Mouse (Mus musculus): ENCODE data around the gene Ankrd6. TPM values are rescaled to one million over a fixed set of nuclear protein-coding genes. Genes with fewer than 3 reads are reported as not detected.
A peak's percentile ranks its signal among the peaks of the same experiment; 100 is the strongest.

Gene Ankrd6
- polyA plus RNA-seq, 1 experiment from 2014 or later = 8.3 TPM

DNA sequence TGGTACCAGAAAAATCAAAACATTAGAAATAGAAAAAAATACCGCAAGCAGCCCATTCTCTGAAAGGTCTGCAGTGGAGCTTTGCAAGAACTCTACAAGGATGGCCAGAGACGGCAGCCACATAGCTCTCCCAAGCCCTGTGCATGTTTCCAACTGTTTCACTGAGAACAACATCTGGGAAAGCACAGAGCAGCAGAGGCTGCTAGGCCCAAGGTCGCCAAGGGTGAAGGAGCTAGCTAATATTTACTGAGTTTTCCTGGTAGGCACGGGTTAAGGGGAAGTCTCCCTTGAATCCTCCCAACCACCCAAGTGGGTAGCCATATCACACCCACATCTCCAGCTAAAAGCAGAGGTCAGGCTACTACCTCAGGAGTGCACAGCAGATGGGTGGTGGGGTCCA, 69.6 kb downstream of the Ankrd6 start:
- Histone ChIP-seq H3K36me3 (peaks cover 4% of the 10 kb centered on the region; the same call in 1 of the 2 replicates), H3K4me3 (no peak overlapping the region), H3K9me3 (no peaks in the 10 kb centered on the region), H3K27ac (no peak overlapping the region), H3K27me3 (ENCODE audit: insufficient read depth, poor library complexity, severe bottlenecking) (no peaks in the 10 kb centered on the region), H3K4me1 (peaks cover 9% of the 10 kb centered on the region; the same call in 1 of the 2 replicates)
- no peak for DNase-seq (ENCODE audit: low spot score)
- 70% methylated on average over 4 of the region's 4 CpGs for WGBS

DNA sequence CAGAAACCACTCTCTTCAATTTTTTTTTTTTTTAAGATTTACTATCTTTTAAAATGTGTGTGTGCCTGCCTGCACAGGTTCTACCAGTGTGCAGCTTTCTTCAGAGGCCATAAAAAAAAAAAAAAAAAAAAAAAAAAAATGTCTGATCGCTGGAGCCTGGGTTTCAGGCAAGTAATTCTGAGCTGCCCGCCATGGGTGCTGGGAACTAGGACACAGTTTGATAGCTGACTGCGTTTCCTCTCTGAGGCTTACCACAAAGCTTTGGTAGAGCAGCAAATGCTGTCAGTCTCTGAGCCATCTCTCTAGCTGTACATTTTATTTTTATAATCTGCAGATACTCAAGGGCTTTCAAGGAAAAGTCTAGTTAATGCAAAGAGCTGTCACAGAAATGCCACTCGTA, 76.0 kb downstream of the Ankrd6 start:
- no peaks in the 10 kb centered on the region for H3K36me3 ChIP-seq
- H3K27me3 ChIP-seq (ENCODE audit: insufficient read depth, poor library complexity, severe bottlenecking) = no peaks in the 10 kb centered on the region
- WGBS = 76% methylated on average over 4 of the region's 4 CpGs
- DNase-seq (ENCODE audit: low spot score) = no peak
- no peaks in the 10 kb centered on the region for H3K9me3 ChIP-seq
- H3K4me1 ChIP-seq = peaks cover 19% of the 10 kb centered on the region
- H3K27ac ChIP-seq = no peak overlapping the region
- no peak overlapping the region for H3K4me3 ChIP-seq

- Histone ChIP-seq H3K27me3 (ENCODE audit: insufficient read depth, poor library complexity, severe bottlenecking) (no peaks in the 10 kb centered on the region), H3K4me3 (no peak overlapping the region), H3K4me1 (peaks cover 26% of the 10 kb centered on the region), H3K36me3 (no peaks in the 10 kb centered on the region), H3K27ac (no peak overlapping the region), H3K9me3 (no peaks in the 10 kb centered on the region)
- WGBS = 77% methylated on average over 8 of the region's 8 CpGs
- no peak for DNase-seq (ENCODE audit: low spot score)
Measured at GRCm38 (mm10) chr4:32872189-32872749, 78.4 kb downstream of the Ankrd6 start.

DNA sequence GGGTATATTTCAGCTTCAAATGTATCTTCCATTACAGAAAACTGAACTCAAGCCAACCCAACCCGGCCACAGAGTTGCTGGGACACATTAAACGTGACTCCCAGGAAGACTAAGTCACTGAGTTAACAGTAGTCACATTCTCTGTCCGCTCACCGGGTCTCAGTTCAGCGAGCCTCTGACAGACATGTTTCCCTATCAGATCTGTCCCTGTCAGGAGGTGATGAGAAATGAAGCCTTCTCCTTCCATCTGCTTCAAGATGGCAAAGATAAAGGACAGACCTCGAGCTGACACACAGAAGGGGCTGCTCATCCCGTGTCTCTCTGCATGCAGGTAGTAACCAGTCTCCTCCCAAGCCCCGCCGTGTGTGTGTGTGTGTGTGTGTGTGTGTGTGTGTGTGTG, 81.3 kb downstream of the Ankrd6 start:
- no peak overlapping the region for H3K27ac ChIP-seq
- no peak for DNase-seq (ENCODE audit: low spot score)
- H3K36me3 ChIP-seq = no peaks in the 10 kb centered on the region
- H3K4me1 ChIP-seq = peaks cover 31% of the 10 kb centered on the region
- H3K4me3 ChIP-seq = no peak overlapping the region
- WGBS = 33% methylated on average over 9 of the region's 9 CpGs
- H3K9me3 ChIP-seq = no peaks in the 10 kb centered on the region
- H3K27me3 ChIP-seq (ENCODE audit: insufficient read depth, poor library complexity, severe bottlenecking) = peaks cover 5% of the 10 kb centered on the region; the same call in 1 of the 2 replicates

- H3K27me3 ChIP-seq (ENCODE audit: insufficient read depth, poor library complexity, severe bottlenecking) = peaks cover 7% of the 10 kb centered on the region; the same call in 1 of the 2 replicates
- 10% methylated on average over 8 of the region's 8 CpGs for WGBS
Measured at GRCm38 (mm10) chr4:32868858-32869257, 81.8 kb downstream of the Ankrd6 start.

DNA sequence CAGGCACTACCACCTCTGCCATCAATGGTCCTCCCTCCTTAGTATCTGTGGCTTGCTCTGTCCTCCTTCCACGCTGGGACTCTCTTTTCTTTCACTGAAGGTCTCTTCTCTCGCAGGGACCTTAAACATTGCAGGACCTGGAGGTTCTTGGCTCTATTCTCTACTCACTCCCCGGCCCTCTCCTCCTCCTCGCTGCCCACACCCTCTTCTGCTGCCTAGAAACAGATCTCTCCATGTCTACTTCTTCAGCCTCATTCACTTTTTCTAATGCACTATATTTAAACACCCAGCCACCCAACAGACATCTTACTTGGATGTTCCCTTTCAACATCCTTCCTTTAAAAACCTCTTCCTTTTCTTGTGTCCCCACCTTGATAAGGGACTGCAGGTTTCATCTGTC, 82.2 kb downstream of the Ankrd6 start:
- WGBS = 60% methylated on average over 4 of the region's 4 CpGs

More at GRCm38 (mm10) chr4:32868858-32869257, 81.8 kb downstream of the Ankrd6 start:
- H3K36me3 ChIP-seq = no peaks in the 10 kb centered on the region
- H3K27ac ChIP-seq = no peak overlapping the region
- peak overlapping the region; percentile 31; the same call in 1 of the 2 replicates for H3K4me3 ChIP-seq
- no peaks in the 10 kb centered on the region for H3K9me3 ChIP-seq
- DNase-seq (ENCODE audit: low spot score) = no peak
- H3K4me1 ChIP-seq = peaks cover 36% of the 10 kb centered on the region

GRCm38 (mm10) chr4:32867460-32867859, 83.2 kb downstream of the Ankrd6 start:
- WGBS = 80% methylated on average over 6 of the region's 6 CpGs
- Histone ChIP-seq H3K27ac (no peak overlapping the region), H3K9me3 (no peaks in the 10 kb centered on the region), H3K27me3 (ENCODE audit: insufficient read depth, poor library complexity, severe bottlenecking) (peaks cover 7% of the 10 kb centered on the region; the same call in 1 of the 2 replicates), H3K4me3 (no peak overlapping the region), H3K36me3 (no peaks in the 10 kb centered on the region), H3K4me1 (peaks cover 46% of the 10 kb centered on the region)
- DNase-seq (ENCODE audit: low spot score) = no peak

More for the DNA sequence above, 82.2 kb downstream of the Ankrd6 start:
- Histone ChIP-seq H3K27ac (no peak overlapping the region), H3K27me3 (ENCODE audit: insufficient read depth, poor library complexity, severe bottlenecking) (peaks cover 7% of the 10 kb centered on the region; the same call in 1 of the 2 replicates), H3K36me3 (no peaks in the 10 kb centered on the region), H3K9me3 (no peaks in the 10 kb centered on the region), H3K4me1 (peaks cover 40% of the 10 kb centered on the region), H3K4me3 (peak overlapping the region; percentile 31; the same call in 1 of the 2 replicates)
- no peak for DNase-seq (ENCODE audit: low spot score)

DNA sequence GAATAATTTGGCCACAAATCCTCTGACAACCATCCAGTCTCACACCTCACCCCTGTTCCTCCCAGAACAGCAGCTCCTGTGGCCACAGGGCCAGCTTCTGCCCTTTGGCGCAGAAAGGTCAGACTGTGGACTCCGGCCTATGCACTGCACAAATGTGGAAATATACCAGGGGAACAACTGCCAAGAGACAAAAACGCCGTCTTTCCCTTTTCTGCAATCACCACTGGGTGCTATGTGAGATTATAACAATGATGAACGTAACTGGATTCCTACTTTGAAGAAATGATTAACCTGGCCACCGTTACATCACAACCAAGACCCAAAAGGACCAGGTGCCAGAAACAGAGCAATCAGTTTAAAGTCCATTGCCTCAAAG, 85.8 kb downstream of the Ankrd6 start:
- DNase-seq (ENCODE audit: low spot score) = no peak
- Histone ChIP-seq H3K4me3 (no peak overlapping the region), H3K9me3 (no peaks in the 10 kb centered on the region), H3K4me1 (peaks cover 52% of the 10 kb centered on the region), H3K27ac (no peak overlapping the region), H3K27me3 (ENCODE audit: insufficient read depth, poor library complexity, severe bottlenecking) (peaks cover 10% of the 10 kb centered on the region; the same call in 1 of the 2 replicates), H3K36me3 (no peaks in the 10 kb centered on the region)
- WGBS = 90% methylated on average over 6 of the region's 6 CpGs

GRCm38 (mm10) chr4:32864131-32864866, 86.3 kb downstream of the Ankrd6 start:
- Histone ChIP-seq H3K9me3 (no peaks in the 10 kb centered on the region), H3K27me3 (ENCODE audit: insufficient read depth, poor library complexity, severe bottlenecking) (peaks cover 10% of the 10 kb centered on the region; the same call in 1 of the 2 replicates), H3K4me1 (peaks cover 47% of the 10 kb centered on the region), H3K4me3 (no peak overlapping the region), H3K27ac (no peak overlapping the region), H3K36me3 (no peaks in the 10 kb centered on the region)
- 58% methylated on average over 31 of the region's 31 CpGs for WGBS
- DNase-seq (ENCODE audit: low spot score) = no peak

DNA sequence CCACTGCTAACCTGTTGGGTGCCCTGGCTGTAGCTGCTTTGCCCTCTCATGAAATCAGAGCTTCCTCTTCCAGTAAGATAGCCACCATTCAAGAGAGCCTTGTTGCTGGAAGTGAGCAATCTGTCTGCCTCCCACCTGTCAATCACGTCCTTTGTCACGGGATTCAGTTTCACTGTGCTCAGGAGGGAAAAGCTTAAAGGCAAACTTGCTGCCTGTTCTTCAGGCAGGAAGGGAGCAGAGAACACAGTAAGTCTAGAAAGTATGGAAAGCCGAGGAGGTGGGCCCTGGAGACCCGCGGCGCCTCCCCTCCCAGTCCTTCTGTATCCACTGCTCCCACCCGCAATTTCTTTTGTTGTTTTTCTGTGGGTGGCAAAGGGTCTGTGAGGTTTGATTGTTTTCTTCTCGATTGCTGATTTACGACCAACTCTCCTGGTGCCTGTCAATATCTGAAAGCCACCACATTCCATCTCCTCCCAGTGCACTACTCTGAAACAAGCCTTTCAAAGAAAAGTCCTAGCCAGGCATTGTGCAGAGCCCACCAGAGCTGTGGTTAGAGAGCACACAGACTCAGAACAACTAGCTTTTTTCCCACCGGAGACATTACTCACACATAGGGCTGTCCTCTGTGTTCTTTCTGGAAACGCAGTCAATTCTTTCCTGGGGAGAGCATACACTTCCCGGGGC, 87.1 kb downstream of the Ankrd6 start:
- Histone ChIP-seq H3K4me1 (peaks cover 39% of the 10 kb centered on the region), H3K27ac (peak overlapping the region; percentile 47; the same call in 1 of the 2 replicates), H3K4me3 (peak overlapping the region; percentile 18; the same call in 1 of the 2 replicates), H3K27me3 (ENCODE audit: insufficient read depth, poor library complexity, severe bottlenecking) (peaks cover 10% of the 10 kb centered on the region; the same call in 1 of the 2 replicates), H3K9me3 (no peaks in the 10 kb centered on the region), H3K36me3 (no peaks in the 10 kb centered on the region)
- DNase-seq (ENCODE audit: low spot score) = no peak
- 27% methylated on average over 12 of the region's 12 CpGs for WGBS

DNA sequence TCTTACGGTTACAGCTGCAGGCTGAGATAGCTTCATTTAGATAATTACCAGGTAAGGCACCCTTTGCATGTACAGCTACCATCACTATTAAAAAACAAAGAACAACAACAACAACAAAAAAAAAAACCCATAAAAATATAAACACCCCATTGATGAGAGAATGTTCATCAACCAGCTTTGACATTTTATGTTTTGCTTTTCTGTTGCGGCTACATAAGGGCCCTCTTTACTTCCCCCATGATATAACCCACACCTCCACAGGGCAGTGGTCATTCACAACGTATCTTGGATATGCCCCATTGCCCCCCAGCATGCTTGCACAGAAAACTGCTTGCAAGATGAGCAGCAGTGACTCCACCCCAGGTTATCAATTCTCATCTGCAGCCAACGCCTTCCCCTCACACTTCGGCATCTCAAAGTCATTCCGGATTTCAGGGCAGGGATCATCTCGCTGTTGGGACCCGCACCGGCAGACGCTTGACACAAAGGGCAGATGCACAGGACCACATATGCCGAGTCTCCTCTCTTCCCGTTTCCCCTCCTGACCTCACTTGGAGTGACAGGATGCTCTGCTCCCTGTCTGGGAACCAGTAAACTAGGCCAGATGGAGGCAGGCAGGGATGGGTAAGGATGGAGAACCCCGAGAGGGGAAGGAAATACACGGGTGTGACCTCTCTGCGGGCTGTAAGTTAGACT, 87.7 kb downstream of the Ankrd6 start:
- Histone ChIP-seq H3K9me3 (no peaks in the 10 kb centered on the region), H3K27ac (peak overlapping the region; percentile 47; the same call in 1 of the 2 replicates), H3K4me3 (0 out of 2 replicates have a peak overlapping the region, but pooled peaks have one; percentile 18), H3K36me3 (no peaks in the 10 kb centered on the region), H3K27me3 (ENCODE audit: insufficient read depth, poor library complexity, severe bottlenecking) (peaks cover 10% of the 10 kb centered on the region; the same call in 1 of the 2 replicates), H3K4me1 (peaks cover 34% of the 10 kb centered on the region)
- WGBS = 39% methylated on average over 15 of the region's 15 CpGs
- DNase-seq (ENCODE audit: low spot score) = no peak

- WGBS = 53% methylated on average over 15 of the region's 15 CpGs
- Histone ChIP-seq H3K9me3 (no peaks in the 10 kb centered on the region), H3K36me3 (no peaks in the 10 kb centered on the region), H3K27me3 (ENCODE audit: insufficient read depth, poor library complexity, severe bottlenecking) (peaks cover 10% of the 10 kb centered on the region; the same call in 1 of the 2 replicates), H3K27ac (no peak overlapping the region; the same call in 1 of the 2 replicates), H3K4me1 (peaks cover 34% of the 10 kb centered on the region), H3K4me3 (no peak overlapping the region)
- DNase-seq (ENCODE audit: low spot score) = peak; percentile 93
Measured at GRCm38 (mm10) chr4:32862011-32862750, 88.5 kb downstream of the Ankrd6 start.

All from heart, embryonic 10.5 days (tissue).